Mouse (Mus musculus) cerebellum, postnatal 14 days (tissue): Measurements from ENCODE around the gene Serpina16.
A peak's percentile ranks its signal among the peaks of the same experiment; 100 is the strongest.

ENCODE experiments used
- DNase-seq, 2 experiments: peaks; one replicate each; pipeline ENCODE4 v3.0.0; 2021; ENCODE audit warnings: mixed read lengths in 2 of 2

Serpina16 gene

GRCm38 (mm10) chr12:103656848-103657626 is 18.9 kb downstream of the Serpina16 start, which contains the start of gene Serpina6:
Gene Serpina6, minus strand, starts transcription at chr12:103657212.
- no peak for DNase-seq

DNA sequence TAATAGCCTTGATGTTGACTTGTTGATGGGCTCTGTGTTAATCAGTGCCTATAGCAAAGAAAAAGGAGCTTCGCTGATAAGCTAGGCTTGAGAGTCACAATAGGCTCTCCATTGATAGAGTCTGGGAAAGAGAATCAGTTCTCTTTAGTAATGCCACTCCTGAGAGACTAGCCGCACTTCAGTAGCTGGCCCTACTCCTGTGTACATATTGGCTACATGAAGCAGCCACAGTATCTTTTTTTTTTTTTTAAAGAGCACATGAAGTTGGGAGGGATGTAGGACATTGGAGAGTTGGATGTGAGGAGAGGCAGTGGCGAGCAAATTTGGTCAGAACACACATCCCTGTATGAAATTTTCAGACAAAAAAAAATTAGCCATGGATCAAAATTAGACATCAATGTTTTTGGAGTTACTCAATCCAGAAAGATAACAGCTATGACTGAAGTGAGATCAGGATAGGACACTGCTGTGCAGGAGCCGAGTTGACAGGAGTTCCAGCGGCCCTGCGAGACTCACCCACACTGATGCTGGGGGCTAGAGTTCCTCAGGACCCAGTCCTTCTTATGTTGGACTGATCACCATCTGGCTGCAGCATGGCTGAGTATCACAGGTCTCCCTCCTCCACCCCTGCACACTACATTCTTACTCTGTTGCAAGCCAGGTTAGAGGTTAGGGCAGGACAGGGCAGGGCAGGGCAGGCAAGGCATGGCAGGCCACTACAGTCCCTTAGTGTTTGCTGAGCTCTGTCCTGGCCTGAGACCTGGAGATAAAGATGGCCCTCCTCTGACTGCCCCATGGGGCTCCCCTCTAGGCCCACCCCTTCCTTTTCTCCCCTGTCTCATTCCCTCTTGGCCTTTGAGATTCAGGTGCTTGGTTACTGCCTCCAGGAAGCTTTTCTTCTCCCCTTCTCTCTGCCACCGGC is 20.6 kb downstream of the Serpina16 start:
- no peak for DNase-seq

DNA sequence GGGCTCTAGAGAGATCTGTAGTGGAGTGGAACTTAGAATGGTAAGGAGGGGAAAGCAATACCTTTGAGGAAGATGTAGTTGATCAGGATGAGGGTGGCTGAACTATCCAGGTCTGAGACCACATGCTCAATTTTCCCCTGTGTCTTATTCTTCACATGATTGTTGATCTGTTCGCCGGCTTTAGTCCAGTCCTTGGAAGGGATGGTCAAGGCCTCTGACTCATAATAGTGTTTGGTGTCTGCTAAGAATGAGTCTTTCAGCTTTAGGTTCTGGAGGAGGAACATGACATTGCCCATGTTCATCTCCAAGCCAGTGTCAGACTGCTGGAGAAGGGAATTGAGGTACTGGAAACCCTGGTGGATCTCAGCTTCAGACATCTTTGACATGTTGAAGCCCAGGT is 22.1 kb downstream of the Serpina16 start:
- DNase-seq: no peak

DNA sequence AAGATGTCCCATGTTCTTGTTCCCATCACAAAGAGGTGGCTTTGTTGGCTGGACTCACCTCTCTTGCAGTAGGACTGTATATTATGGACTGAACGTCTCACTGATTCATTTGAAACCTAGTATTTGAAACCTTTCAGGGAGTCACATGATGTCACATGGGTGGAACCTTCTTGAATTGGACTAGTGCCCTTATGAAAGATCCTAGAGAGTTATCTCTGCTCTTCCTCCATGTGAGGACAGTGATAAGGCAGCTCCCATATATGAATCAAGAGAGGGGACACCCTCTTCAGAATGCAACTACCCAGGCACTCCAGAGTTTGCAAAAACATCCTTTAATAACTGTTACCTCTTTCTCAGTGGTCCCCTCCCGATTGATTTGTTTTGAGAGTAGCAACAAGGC is 29.6 kb downstream of the Serpina16 start:
- no peak for DNase-seq

- no peak for DNase-seq
Observed at GRCm38 (mm10) chr12:103644601-103645000, 31.3 kb downstream of the Serpina16 start.

DNA sequence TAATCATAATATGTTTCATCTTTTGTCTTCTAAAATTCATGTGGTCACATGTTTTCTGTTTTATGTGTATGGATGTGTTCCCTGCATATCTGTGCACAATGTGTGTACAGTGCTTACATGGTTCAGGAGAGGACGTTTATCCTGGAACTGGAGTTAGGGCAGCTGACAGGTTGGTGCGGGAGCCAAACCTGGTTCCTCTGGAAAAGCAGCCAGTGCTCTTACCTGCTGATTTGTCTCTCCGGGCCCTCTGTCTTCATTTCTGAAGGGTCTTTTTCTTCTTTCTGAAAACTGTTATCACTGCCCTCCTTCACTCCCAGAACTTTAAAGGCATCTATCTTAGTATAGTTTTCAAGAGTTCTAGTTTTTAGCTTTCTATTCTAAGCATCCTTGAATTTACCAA is 32.1 kb downstream of the Serpina16 start:
- no peak for DNase-seq

GRCm38 (mm10) chr12:103643336-103643735 is 32.6 kb downstream of the Serpina16 start:
- DNase-seq: peak; percentile 92 to 97

DNA sequence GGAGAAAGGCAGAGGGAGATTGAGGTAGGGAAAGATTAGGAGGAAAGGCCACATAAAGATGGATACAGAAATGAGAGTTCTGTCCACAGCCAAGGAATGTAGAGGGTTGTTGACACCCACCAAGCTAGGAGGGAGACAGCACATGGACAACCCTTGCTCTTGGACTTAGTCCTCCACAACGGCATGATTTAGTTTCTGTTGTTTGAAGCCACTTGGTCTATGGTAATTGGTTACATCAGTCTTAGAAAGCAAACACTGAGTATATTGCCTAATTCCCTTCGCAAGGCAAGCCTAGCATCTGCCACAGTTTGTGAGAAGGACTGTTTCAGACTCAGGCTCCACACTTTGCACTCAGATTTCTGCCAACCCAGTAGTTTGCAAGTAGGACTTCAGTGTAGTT is 40.1 kb downstream of the Serpina16 start:
- DNase-seq: no peak

DNA sequence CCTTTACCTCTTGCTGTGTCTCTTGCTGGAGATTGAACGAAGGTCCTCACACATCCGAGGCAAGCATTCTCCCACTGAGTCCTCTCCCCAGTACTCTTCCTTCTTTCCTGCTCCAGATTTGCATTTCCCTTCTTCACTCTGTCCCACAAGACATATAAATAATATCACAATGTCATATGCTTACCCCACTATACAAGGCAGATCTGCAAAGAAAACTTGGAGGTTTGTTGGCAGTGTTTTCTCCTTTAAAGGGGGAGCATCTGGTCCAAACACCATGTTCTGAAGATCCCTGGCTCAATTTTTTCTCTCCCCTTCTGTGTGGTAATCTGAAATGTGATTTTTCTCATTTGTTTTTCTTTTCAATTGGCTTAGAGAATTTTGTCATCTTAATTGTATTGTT is 41.5 kb downstream of the Serpina16 start:
- DNase-seq: no peak

GRCm38 (mm10) chr12:103631203-103631612 is 44.7 kb downstream of the Serpina16 start, which contains the start of gene Serpina10:
Gene Serpina10, minus strand, starts transcription at chr12:103631444.
- DNase-seq: no peak
